Mouse (Mus musculus) adrenal gland, postnatal 10 days (tissue): Measurements from ENCODE around the gene Cttnbp2nl. TPM values are rescaled to one million over a fixed set of nuclear protein-coding genes. Genes with fewer than 3 reads are reported as not detected.
A peak's percentile ranks its signal among the peaks of the same experiment; 100 is the strongest.

Experiments
- DNase-seq: peaks from one replicate; pipeline ENCODE4 v3.0.0; 2021; ENCODE audit warnings: mixed read lengths
- long read RNA-seq, 2 experiments: library from polyadenylated mRNA; stranded (forward); transcript quantifications; one replicate each; pipeline ENCODE4 v2.0.0; 2021
- total RNA-seq, 2 experiments: library from RNA; stranded (reverse); gene quantifications; 2 replicates each; pipeline ENCODE4 v1.2.3; 2021

Gene Cttnbp2nl
- 10 to 100 TPM; 22.3 to 29.2 TPM for total RNA-seq
- long read RNA-seq, experiment 1, partial matches to known transcripts: 1 of 9 reads
- long read RNA-seq, experiment 1, other reads (novel, unspliced or antisense): 8 of 9 reads
- long read RNA-seq, experiment 2, full-length matches to known transcripts: 10 of 16 reads
- long read RNA-seq, experiment 2, partial matches to known transcripts: 1 of 16 reads
- long read RNA-seq, experiment 2, other reads (novel, unspliced or antisense): 5 of 16 reads

- DNase-seq: peak; percentile 99
Observed at GRCm38 (mm10) chr3:105052937-105053697, at the start of gene Cttnbp2nl. Gene Cttnbp2nl, minus strand, starts transcription at chr3:105053146.

DNA sequence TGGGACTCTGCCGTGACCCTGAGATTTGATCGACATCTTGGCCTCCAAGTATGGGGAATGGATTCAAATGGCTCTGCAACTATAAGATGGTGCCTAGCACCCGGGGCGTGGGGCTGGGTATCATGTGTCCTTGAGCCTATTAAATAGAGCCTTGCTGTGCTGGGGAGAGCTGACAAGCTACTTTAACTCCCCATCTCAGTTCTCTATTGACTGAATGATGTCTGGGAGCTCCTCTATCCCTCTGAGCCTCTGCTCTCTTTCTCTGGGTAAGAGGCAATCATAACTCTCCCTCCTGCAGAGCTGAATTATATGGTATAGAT, 47.3 kb upstream of the Cttnbp2nl start:
- no peak for DNase-seq

GRCm38 (mm10) chr3:105099526-105100269, 46.8 kb upstream of the Cttnbp2nl start:
- DNase-seq: no peak

- no peak for DNase-seq
Observed at GRCm38 (mm10) chr3:105097581-105097980, 44.6 kb upstream of the Cttnbp2nl start.

GRCm38 (mm10) chr3:105095026-105095425, 42.1 kb upstream of the Cttnbp2nl start:
- DNase-seq: no peak

DNA sequence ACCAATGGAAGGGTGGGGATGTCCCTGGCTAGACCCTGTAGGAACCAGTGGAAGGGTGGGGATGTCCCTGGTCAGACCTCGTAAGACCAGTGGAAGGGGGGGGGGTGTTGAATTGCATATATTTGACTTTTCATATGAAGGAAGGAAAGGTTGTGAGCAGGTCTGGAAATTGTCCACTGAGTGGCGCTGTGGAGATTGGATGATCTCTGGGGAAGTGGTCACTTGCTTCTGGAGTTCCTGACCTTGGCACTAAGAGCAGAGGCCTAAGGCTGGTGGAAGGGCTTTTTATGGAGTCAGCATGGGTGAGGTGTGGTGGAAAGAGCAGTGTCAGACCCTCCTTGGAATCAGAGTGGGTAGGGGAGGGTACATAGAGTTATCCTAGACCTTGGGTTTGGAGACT, 41.5 kb upstream of the Cttnbp2nl start:
- DNase-seq: peak; percentile 14

GRCm38 (mm10) chr3:105092721-105093505, 40.0 kb upstream of the Cttnbp2nl start:
- DNase-seq: no peak

DNA sequence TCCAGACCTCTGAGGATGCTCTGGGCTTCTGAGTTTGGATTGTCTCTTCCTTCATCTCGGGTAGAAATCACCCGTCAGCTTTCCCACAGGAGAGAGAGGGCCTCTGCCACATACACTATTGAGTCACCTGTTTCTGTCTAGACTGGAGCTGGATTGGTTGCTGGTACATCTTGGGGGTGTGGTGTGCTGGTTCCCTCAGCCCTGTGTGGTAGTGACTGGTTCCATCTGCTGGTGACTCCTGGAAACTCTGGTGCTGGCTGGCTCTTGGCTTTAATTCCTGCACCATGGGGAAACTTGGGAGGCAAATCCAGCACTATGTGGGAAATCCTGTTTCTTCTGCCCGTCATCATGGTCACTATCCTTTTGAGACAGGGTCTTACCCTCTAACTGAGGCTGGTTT, 38.0 kb upstream of the Cttnbp2nl start:
- DNase-seq: peak; percentile 72

GRCm38 (mm10) chr3:105090147-105090546, 37.2 kb upstream of the Cttnbp2nl start:
- no peak for DNase-seq

DNA sequence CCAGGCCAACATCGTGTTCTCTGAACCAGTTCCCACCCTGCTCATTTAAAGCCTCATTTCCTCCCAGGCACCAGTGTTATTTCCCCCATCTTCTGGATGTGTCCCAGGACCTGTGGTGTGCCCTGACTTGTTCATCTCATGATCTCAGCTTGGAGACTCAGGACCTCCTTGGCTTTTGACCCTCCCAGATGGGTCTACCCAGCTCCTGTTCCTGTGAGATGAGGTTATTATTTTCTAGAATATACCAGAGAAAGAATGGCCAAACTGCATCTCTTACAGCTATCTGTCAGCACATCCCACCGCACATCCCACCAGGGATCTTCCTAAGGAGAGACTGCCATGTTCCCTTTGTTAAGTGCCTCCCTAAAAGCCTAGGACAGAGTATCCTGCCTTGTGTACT, 35.7 kb upstream of the Cttnbp2nl start:
- DNase-seq: no peak

DNA sequence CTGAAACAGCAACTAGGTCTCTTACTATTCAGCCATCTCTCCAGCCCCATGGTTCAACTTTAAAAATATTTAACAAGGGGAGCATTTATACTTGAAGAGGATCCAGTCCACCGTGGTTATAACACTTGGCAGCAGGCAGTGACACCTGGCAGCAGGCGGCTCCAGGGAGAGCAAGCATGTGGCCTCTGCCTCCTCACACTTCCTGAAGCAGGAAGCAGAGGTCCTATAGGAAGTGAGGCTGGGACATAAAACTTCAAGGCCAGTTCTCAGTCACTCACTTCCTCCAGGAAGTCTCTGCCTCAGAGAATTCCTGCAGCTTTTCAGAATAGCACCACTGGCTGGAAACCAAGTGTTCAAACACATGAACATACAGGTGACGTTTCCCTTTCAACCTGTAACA, 34.4 kb upstream of the Cttnbp2nl start:
- peak; percentile 14 for DNase-seq

- peak; percentile 84 for DNase-seq
Observed at GRCm38 (mm10) chr3:105078231-105078826, 25.4 kb upstream of the Cttnbp2nl start.

GRCm38 (mm10) chr3:105075796-105076195, 22.9 kb upstream of the Cttnbp2nl start:
- DNase-seq: no peak

- DNase-seq: no peak
Observed at GRCm38 (mm10) chr3:105072536-105072935, 19.6 kb upstream of the Cttnbp2nl start.

- DNase-seq: no peak
Observed at GRCm38 (mm10) chr3:105071251-105071650, 18.3 kb upstream of the Cttnbp2nl start.

- DNase-seq: no peak
Observed at GRCm38 (mm10) chr3:105070553-105070952, 17.6 kb upstream of the Cttnbp2nl start.

- DNase-seq: no peak
Observed at GRCm38 (mm10) chr3:105066544-105066943, 13.6 kb upstream of the Cttnbp2nl start, which contains the start of gene 4930564D02Rik. Gene 4930564D02Rik, plus strand, starts transcription at chr3:105066844.

- no peak for DNase-seq
Observed at GRCm38 (mm10) chr3:105062676-105063075, 9.7 kb upstream of the Cttnbp2nl start.

DNA sequence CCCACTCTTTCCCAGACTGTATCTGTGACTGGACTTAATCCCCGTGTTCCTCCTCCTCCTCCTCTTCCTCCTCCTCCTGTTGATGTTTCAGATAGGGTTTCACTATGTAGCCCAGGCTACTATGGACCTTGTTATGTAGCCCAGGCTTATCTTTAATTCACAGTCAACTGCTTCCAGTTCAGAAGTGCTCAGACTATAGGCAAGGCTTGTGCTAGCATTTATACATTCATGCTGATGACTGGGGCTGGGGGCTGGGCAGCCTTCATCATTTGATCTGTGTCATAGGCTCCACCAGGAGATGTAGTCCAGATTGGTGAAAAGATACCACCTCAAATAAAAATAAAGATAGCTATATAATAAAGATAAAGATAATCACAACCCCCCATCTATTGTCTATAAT, 9.0 kb upstream of the Cttnbp2nl start:
- no peak for DNase-seq

GRCm38 (mm10) chr3:105061496-105061895, 8.6 kb upstream of the Cttnbp2nl start:
- no peak for DNase-seq

DNA sequence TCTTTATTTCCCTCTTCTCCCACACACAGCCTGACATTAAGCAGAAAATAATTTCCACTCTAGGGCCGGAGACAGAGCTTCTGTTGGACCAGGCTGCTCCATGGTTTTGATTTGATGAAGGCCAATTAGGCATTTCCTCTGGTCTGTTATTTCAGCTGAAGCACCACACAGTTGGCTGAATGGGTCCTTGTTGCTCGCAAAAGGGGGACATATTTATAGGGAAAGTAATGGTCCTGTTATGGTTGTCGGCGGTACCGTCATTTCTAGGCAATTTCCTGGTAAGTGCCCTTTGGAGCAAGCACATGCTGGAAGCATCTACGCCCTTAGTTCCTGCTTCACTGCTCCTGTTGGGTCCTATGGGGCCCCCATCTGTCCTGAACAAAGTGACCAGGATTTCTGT, 8.0 kb upstream of the Cttnbp2nl start:
- no peak for DNase-seq

DNA sequence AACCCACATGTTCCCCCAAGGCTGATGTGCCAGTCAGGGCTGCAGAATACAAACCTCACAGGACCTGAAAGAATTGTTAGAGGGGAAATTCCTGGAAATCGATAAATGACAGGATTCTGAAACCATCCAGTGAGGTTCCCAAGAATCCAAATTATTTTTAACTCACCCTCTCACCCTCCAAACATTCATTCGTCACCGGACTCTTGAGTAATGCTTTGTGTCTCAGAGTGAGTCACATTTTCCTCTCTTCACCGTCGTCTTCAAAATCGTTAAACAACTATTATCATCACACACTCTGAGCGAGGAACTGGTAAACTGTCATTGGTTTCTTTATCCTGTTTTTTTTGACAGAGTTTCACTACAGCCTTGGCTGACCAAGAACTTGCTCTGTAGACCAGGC, 7.0 kb upstream of the Cttnbp2nl start:
- DNase-seq: no peak
